Mouse (Mus musculus) myocyte (in vitro differentiated cells): ENCODE results near the gene Raf1.

ENCODE experiments used
- CEBPB ChIP-seq: IDR thresholded peaks from 2 replicates; pipeline ENCODE4 v1.6.1; 2011; ENCODE audit warnings: mild to moderate bottlenecking, moderate library complexity; ENCODE audit not compliant: poor library complexity, insufficient read depth, severe bottlenecking
- E2F4 ChIP-seq: IDR thresholded peaks from one replicate; pipeline ENCODE4 v1.6.1; 2011; ENCODE audit warnings: mild to moderate bottlenecking, control low read depth, moderate library complexity; ENCODE audit not compliant: insufficient read depth
- MAX ChIP-seq: IDR thresholded peaks from one replicate; pipeline ENCODE4 v1.6.1; 2011; ENCODE audit warnings: low read depth, mild to moderate bottlenecking, control low read depth
- MYOD1 ChIP-seq, 3 experiments: IDR thresholded peaks; one replicate each; pipeline ENCODE4 v1.6.1; 2011; ENCODE audit warnings: control low read depth in 2 of 3, low read depth in 2 of 3, mild to moderate bottlenecking in 2 of 3, moderate library complexity in 1 of 3; ENCODE audit not compliant: insufficient read length in 2 of 3, control insufficient read depth in 1 of 3
- MYOG ChIP-seq, 3 experiments: IDR thresholded peaks; one replicate each; pipeline ENCODE4 v1.6.1; 2011; ENCODE audit warnings: control low read depth in 2 of 3, low read depth in 2 of 3, mild to moderate bottlenecking in 2 of 3; ENCODE audit not compliant: insufficient read length in 2 of 3, control insufficient read depth in 1 of 3, insufficient read depth in 1 of 3
- POLR2A ChIP-seq: IDR thresholded peaks from one replicate; pipeline ENCODE4 v1.6.1; 2011; ENCODE audit warnings: low read depth, mild to moderate bottlenecking, control low read depth, moderate library complexity; ENCODE audit not compliant: insufficient read length
- POLR2AphosphoS2 ChIP-seq: IDR thresholded peaks from one replicate; pipeline ENCODE4 v1.6.1; 2011; ENCODE audit warnings: low read depth, control low read depth; ENCODE audit not compliant: insufficient read length
- SRF ChIP-seq: IDR thresholded peaks from one replicate; pipeline ENCODE4 v1.6.1; 2011; ENCODE audit warnings: low read depth; ENCODE audit not compliant: control insufficient read depth, insufficient read length
- TCF12 ChIP-seq: IDR thresholded peaks from one replicate; pipeline ENCODE4 v1.6.1; 2011; ENCODE audit warnings: mild to moderate bottlenecking, control low read depth; ENCODE audit not compliant: poor library complexity, insufficient read depth, severe bottlenecking
- TCF3 ChIP-seq: IDR thresholded peaks from one replicate; pipeline ENCODE4 v1.6.1; 2011; ENCODE audit warnings: low read depth, control low read depth; ENCODE audit not compliant: insufficient read length
- USF1 ChIP-seq: IDR thresholded peaks from one replicate; pipeline ENCODE4 v1.6.1; 2011; ENCODE audit warnings: low read depth, mild to moderate bottlenecking, control low read depth, moderate library complexity

DNA sequence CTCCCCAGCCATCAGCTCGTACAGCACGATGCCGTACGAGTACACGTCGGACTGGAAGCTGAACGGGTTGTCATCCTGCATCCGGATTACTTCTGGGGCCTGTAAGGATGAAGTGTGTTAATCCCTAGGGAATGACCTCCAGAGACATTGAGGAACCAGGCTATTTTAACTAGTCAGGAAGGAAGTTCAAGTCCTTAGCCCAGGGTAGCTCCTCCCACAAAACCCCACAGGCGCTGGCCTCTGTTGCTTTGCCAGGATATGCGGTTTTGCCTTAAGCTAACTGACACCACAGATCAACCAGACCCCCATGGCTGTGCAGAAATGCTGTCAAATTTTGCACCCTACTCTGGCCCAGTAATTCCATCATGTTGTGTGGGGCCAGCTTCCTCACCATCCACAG is 56.6 kb downstream of the Raf1 start:
- TF ChIP-seq CEBPB (no peak), POLR2A (no peak), TCF12 (no peak), SRF (no peak), TCF3 (no peak), MAX (no peak), E2F4 (no peak), MYOG (IDR thresholded peaks at IDR 0.05; ENCODE audit: control insufficient read depth in 1 of 3, insufficient read depth in 1 of 3, insufficient read length in 2 of 3, low read depth in 2 of 3) (no peak), MYOD1 (IDR thresholded peaks at IDR 0.05; ENCODE audit: control insufficient read depth in 1 of 3, insufficient read length in 2 of 3, low read depth in 2 of 3) (no peak), POLR2AphosphoS2 (no peak), USF1 (no peak)
